Mouse (Mus musculus): ENCODE results near the gene Prss34. TPM values are rescaled to one million over a fixed set of nuclear protein-coding genes. Genes with fewer than 3 reads are reported as not detected.

Gene Prss34
- total RNA-seq (2014; rRNA removed; ENCODE audit: low replicate concordance) (1.0 TPM in 1 of 2 replicates, not detected in the other), polyA plus RNA-seq (2015; fragmentation: Nextera tagmentation; extraction: Ambion mirVana) (0.71 and 0.77 TPM in 2 replicates)

DNA sequence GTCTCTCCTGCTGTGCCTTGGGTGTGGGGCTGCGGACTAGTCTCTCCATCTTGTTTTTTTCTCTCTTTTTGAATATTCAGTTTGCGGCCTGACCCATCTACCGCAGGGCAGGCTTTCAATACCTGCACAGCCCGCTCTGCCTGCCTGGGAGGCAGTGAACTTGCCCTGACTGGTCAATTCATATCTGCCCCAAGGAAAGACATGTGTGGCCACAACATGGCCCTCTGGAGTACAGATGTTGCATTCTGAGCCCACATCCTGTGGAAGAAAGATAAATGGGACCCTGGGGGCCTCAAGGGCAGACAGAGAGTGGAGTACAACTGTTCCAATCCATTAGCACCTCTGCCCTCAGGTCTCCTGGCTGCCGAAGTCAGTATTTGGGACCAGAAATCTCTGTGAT, at the start of gene Prss34:
Gene Prss34, plus strand, starts transcription at position 301 of the 400 bp plus-strand sequence.
- H3K36me3 ChIP-seq (replicated peaks; ENCODE audit: control insufficient read depth, insufficient read depth, low read length): no peaks in the 10 kb centered on the region
- DNase-seq (ENCODE audit: low spot score) (no peak), ATAC-seq (ENCODE audit: insufficient read depth, low read depth) (no peak)
- WGBS: 72% methylated on average over 5 of the region's 5 CpGs
- no peaks in the 10 kb centered on the region for H3K4me1 ChIP-seq (ENCODE audit: control insufficient read depth, insufficient read depth)
- peaks cover 6% of the 10 kb centered on the region; the same call in 1 of the 2 replicates for H3K27me3 ChIP-seq (ENCODE audit: control insufficient read depth, insufficient read depth, low read length)
- H3K4me2 ChIP-seq (ENCODE audit: low read depth, low read length): no peak within 1 kb of the TSS
- no peak within 1 kb of the TSS for H3K4me3 ChIP-seq (ENCODE audit: low read depth, low read length)
- TF ChIP-seq EP300 (IDR thresholded peaks at IDR 0.05; ENCODE audit: low read depth): no peak
- no peak for TF ChIP-seq CTCF (IDR thresholded peaks at IDR 0.05; ENCODE audit: low read depth)
- H3K9ac ChIP-seq (replicated peaks; ENCODE audit: low read depth, low read length): no peak within 1 kb of the TSS
- no peak within 1 kb of the TSS for H3K27ac ChIP-seq (ENCODE audit: low read depth)
- H3K9me3 ChIP-seq (replicated peaks; ENCODE audit: control insufficient read depth, low read length): no peaks in the 10 kb centered on the region

DNA sequence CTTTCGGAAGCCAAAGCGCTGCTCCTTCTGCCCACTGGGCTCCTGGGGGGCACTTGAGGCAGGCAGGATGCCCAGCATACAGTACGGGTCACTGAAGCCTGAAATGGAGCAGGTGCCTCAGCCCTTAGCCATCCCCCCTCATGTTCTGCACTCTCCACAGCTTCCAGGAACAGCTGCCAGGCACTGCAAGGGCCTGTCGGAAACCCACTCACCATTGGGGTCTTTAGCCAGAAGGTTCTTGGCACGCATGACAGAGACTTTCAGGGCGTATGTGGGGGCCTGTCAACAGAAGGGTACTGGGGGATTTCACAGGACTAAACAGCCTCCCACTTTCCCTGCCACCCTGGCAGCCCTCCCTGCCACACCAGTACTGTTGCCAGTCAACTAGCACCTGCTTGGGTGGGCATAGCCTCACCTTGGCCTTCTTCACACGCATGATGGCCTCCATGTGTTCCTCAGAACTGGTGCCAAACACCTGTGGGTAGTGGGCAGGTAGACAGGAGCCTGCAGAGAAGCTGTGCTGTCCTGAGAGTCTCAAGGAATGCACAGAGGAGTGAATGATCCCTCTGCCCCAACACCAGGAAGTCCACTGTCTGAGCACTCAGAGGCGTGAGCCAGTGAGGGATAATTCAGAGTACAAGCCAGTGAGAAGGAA, 47.9 kb upstream of the Prss34 start:
- Histone ChIP-seq H3K9me3 (replicated peaks; ENCODE audit: control insufficient read depth, low read length) (no peaks in the 10 kb centered on the region), H3K27ac (ENCODE audit: low read depth) (no peak overlapping the region), H3K4me1 (ENCODE audit: control insufficient read depth, insufficient read depth) (no peaks in the 10 kb centered on the region), H3K9ac (replicated peaks; ENCODE audit: low read depth, low read length) (no peak overlapping the region), H3K4me3 (ENCODE audit: low read depth, low read length) (no peak overlapping the region), H3K4me2 (ENCODE audit: low read depth, low read length) (no peak overlapping the region), H3K36me3 (replicated peaks; ENCODE audit: control insufficient read depth, insufficient read depth, low read length) (no peaks in the 10 kb centered on the region), H3K27me3 (ENCODE audit: control insufficient read depth, insufficient read depth, low read length) (peaks cover 17% of the 10 kb centered on the region)
- no peak for ATAC-seq (ENCODE audit: insufficient read depth, low read depth)
- no peak for DNase-seq (ENCODE audit: low spot score)
- 71% methylated on average over 8 of the region's 8 CpGs for WGBS
- TF ChIP-seq EP300 (IDR thresholded peaks at IDR 0.05; ENCODE audit: low read depth) (no peak), CTCF (IDR thresholded peaks at IDR 0.05; ENCODE audit: low read depth) (no peak)

DNA sequence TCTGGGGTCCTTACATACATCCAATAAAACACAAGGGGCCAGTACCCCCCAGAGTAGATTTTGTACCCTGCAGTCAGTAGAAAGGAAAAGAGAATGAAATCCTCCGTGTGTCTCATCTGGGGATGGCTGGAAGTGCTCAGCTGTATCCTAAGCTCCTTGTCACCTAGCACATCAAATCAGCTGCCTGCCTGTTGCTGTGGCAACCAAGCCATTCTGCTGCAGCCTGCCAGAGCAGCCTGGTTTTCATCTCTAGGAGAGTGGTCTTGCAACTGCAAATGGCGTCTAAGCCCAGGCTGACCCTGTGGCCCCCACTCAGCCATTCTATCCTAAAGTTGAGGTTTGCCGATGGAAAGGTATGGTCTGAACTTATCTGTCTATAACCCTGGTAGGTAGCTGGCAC, 45.6 kb upstream of the Prss34 start:
- ATAC-seq (ENCODE audit: insufficient read depth, low read depth): no peak
- Histone ChIP-seq H3K9ac (replicated peaks; ENCODE audit: low read depth, low read length) (no peak overlapping the region), H3K4me3 (ENCODE audit: low read depth, low read length) (no peak overlapping the region), H3K36me3 (replicated peaks; ENCODE audit: control insufficient read depth, insufficient read depth, low read length) (no peaks in the 10 kb centered on the region), H3K27me3 (ENCODE audit: control insufficient read depth, insufficient read depth, low read length) (peaks cover 25% of the 10 kb centered on the region), H3K9me3 (replicated peaks; ENCODE audit: control insufficient read depth, low read length) (no peaks in the 10 kb centered on the region), H3K4me2 (ENCODE audit: low read depth, low read length) (no peak overlapping the region), H3K27ac (ENCODE audit: low read depth) (no peak overlapping the region), H3K4me1 (ENCODE audit: control insufficient read depth, insufficient read depth) (peaks cover 5% of the 10 kb centered on the region; the same call in 1 of the 2 replicates)
- TF ChIP-seq CTCF (IDR thresholded peaks at IDR 0.05; ENCODE audit: low read depth) (no peak), EP300 (IDR thresholded peaks at IDR 0.05; ENCODE audit: low read depth) (no peak)
- no peak for DNase-seq (ENCODE audit: low spot score)
- WGBS: 41% methylated on average over 3 of the region's 3 CpGs

DNA sequence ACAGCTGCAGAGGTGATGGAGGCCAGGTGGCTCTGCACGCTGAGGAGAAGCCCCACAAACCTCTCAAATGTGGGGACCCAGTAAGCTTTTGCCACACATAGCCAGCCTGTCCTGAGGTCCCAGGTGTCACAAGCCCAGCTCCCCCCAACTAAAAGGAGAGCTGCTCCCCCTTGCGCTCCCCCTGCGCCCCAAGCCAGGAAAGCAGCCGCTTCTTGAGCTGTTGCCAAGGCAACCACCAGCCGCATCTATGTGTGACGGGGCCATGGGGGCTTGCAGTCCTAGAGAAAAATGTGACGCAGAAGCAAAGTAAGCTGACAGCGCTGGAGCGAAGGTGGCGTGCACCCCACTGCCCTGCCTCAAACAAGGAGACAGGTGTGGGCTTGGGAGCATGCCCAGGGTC, 44.4 kb upstream of the Prss34 start:
- DNase-seq (ENCODE audit: low spot score): no peak
- Histone ChIP-seq H3K36me3 (replicated peaks; ENCODE audit: control insufficient read depth, insufficient read depth, low read length) (0 out of 2 replicates have a peak, but pooled peaks cover 7% of the 10 kb centered on the region), H3K9ac (replicated peaks; ENCODE audit: low read depth, low read length) (no peak overlapping the region), H3K9me3 (replicated peaks; ENCODE audit: control insufficient read depth, low read length) (no peaks in the 10 kb centered on the region), H3K27ac (ENCODE audit: low read depth) (no peak overlapping the region), H3K4me2 (ENCODE audit: low read depth, low read length) (no peak overlapping the region), H3K27me3 (ENCODE audit: control insufficient read depth, insufficient read depth, low read length) (peaks cover 25% of the 10 kb centered on the region), H3K4me1 (ENCODE audit: control insufficient read depth, insufficient read depth) (peaks cover 5% of the 10 kb centered on the region; the same call in 1 of the 2 replicates), H3K4me3 (ENCODE audit: low read depth, low read length) (no peak overlapping the region)
- no peak for TF ChIP-seq EP300 (IDR thresholded peaks at IDR 0.05; ENCODE audit: low read depth)
- 30% methylated on average over 10 of the region's 10 CpGs for WGBS
- no peak for ATAC-seq (ENCODE audit: insufficient read depth, low read depth)

DNA sequence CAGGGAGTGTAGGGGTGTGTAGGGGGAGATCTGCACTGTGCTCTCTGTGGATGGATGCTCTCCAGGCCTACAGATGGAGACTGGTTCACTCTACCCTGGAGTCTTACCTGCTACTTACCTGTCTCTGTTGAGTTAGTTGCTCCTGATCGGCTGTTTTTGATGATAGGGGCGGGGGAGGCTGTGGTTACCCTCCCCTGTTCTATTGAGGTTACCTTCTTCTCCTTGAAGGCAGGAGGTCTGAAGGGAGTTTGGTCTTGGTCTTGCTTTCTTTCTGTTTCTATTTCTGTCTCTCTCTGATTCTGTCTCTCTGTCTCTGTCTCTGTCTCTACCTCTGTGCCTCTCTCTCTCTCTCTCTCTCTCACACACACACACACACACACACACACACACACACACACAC, 43.1 kb upstream of the Prss34 start:
- no peak overlapping the region for H3K27ac ChIP-seq (ENCODE audit: low read depth)
- DNase-seq (ENCODE audit: low spot score) (no peak), ATAC-seq (ENCODE audit: insufficient read depth, low read depth) (no peak)
- no peak overlapping the region for H3K4me2 ChIP-seq (ENCODE audit: low read depth, low read length)
- TF ChIP-seq CTCF (IDR thresholded peaks at IDR 0.05; ENCODE audit: low read depth): no peak
- TF ChIP-seq EP300 (IDR thresholded peaks at IDR 0.05; ENCODE audit: low read depth): no peak
- H3K36me3 ChIP-seq (replicated peaks; ENCODE audit: control insufficient read depth, insufficient read depth, low read length): peaks cover 9% of the 10 kb centered on the region; the same call in 1 of the 2 replicates
- H3K9ac ChIP-seq (replicated peaks; ENCODE audit: low read depth, low read length): no peak overlapping the region
- peaks cover 5% of the 10 kb centered on the region; the same call in 1 of the 2 replicates for H3K4me1 ChIP-seq (ENCODE audit: control insufficient read depth, insufficient read depth)
- H3K9me3 ChIP-seq (replicated peaks; ENCODE audit: control insufficient read depth, low read length): no peaks in the 10 kb centered on the region
- 63% methylated on average over 2 of the region's 2 CpGs for WGBS
- H3K4me3 ChIP-seq (ENCODE audit: low read depth, low read length): no peak overlapping the region
- H3K27me3 ChIP-seq (ENCODE audit: control insufficient read depth, insufficient read depth, low read length): peaks cover 25% of the 10 kb centered on the region

Data from heart, postnatal 0 days (tissue).